Mouse (Mus musculus) neural tube, embryonic 15.5 days (tissue): ENCODE measurements around the gene Parvb. TPM values are rescaled to one million over a fixed set of nuclear protein-coding genes. Genes with fewer than 3 reads are reported as not detected.

Experiments used
- ATAC-seq: fragments of 200-750 bp; cut with Nextera tagmentation; 2 replicates; pipeline ENCODE4 v1.8.0; 2017; ENCODE audit warnings: mild to moderate bottlenecking, moderate TSS enrichment, moderate library complexity; ENCODE audit not compliant: low FRiP score
- H3K27ac ChIP-seq: fragments of 300-500 bp; sonication (generic); replicated peaks from 2 replicates; pipeline ENCODE4 v1.5.1; 2015; ENCODE audit warnings: mild to moderate bottlenecking, inconsistent platforms
- H3K27me3 ChIP-seq: fragments of 300-500 bp; sonication (generic); replicated peaks from 2 replicates; pipeline ENCODE4 v1.6.1; 2015; ENCODE audit warnings: inconsistent platforms
- H3K36me3 ChIP-seq: fragments of 300-500 bp; sonication (generic); 2 replicates; pipeline ENCODE4 v1.6.1; 2015; ENCODE audit warnings: inconsistent platforms
- H3K4me1 ChIP-seq: fragments of 300-500 bp; sonication (generic); 2 replicates; pipeline ENCODE4 v1.6.1; 2015; ENCODE audit warnings: inconsistent platforms
- H3K4me2 ChIP-seq: fragments of 300-500 bp; sonication (generic); 2 replicates; pipeline ENCODE4 v1.6.1; 2015; ENCODE audit warnings: inconsistent platforms, mild to moderate bottlenecking, moderate library complexity
- H3K4me3 ChIP-seq: fragments of 300-500 bp; sonication (generic); replicated peaks from 2 replicates; pipeline ENCODE4 v1.5.1; 2015; ENCODE audit warnings: mild to moderate bottlenecking, inconsistent platforms
- H3K9ac ChIP-seq: fragments of 300-500 bp; sonication (generic); replicated peaks from 2 replicates; pipeline ENCODE4 v1.6.1; 2015; ENCODE audit warnings: mild to moderate bottlenecking, inconsistent platforms
- H3K9me3 ChIP-seq: fragments of 300-500 bp; sonication (generic); replicated peaks from 2 replicates; pipeline ENCODE4 v1.6.1; 2016; ENCODE audit warnings: inconsistent platforms
- WGBS: fragments of 180-500 bp; shearing (Covaris S2); methylation state at CpG from one replicate; pipeline ENCODE4 v1.1.7; 2015; ENCODE audit warnings: mixed read lengths; 5-methylcytosine and 5-hydroxymethylcytosine counted together
- polyA plus RNA-seq: library from polyadenylated mRNA; unstranded; fragments of >200 nt; fragmentation: Nextera tagmentation; extraction: Ambion mirVana; gene quantifications from 2 replicates; pipeline ENCODE4 v1.2.1, GENCODE M21; 2015

Gene Parvb
- polyA plus RNA-seq, 1 experiment from 2014 or later: 4.8 TPM

DNA sequence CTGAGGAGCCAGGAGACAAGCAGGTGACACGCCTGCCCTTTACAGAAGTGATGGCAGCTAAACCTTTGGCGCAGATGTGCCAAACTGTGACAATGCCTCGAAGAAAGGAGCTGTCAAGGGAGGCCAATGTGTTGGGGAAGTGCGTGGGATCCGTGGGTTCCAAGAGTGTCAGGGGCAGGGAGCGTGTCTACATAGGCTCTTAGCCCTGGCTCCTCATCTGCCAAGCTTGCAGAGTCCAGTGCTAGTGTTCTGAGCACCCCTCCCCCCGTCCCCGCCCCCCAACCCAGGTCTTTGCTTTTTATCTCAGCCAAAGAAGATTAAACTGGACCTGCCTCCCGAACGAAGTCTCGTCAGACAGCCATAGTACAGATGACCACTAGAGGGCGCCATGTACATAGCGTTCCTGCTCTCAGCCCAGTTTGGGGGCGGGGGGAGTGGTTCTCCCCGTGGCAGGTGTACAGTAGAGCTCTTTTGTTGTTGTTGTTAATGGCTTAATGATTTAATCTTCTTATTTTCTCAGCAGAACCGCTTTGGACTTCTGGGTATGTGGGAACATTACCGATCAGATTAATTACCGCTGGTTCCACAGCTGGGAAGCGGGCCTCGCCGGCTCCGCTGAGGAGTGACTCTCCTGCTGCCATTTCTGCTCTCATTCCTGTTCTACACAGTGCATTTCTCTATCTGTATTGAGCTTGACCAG lies 28.4 kb downstream of the Parvb start:
- Histone ChIP-seq H3K27me3 (peaks cover 15% of the 10 kb centered on the region; the same call in 1 of the 2 replicates), H3K9ac (no peak overlapping the region; the same call in 1 of the 2 replicates), H3K4me2 (peak overlapping the region; percentile 50), H3K36me3 (no peaks in the 10 kb centered on the region), H3K9me3 (no peaks in the 10 kb centered on the region), H3K4me1 (peaks cover 18% of the 10 kb centered on the region), H3K27ac (peak overlapping the region; percentile 71), H3K4me3 (peak overlapping the region; percentile 20; the same call in 1 of the 2 replicates)
- peak; percentile 85 for ATAC-seq
- WGBS: 19% methylated on average over 22 of the region's 22 CpGs

DNA sequence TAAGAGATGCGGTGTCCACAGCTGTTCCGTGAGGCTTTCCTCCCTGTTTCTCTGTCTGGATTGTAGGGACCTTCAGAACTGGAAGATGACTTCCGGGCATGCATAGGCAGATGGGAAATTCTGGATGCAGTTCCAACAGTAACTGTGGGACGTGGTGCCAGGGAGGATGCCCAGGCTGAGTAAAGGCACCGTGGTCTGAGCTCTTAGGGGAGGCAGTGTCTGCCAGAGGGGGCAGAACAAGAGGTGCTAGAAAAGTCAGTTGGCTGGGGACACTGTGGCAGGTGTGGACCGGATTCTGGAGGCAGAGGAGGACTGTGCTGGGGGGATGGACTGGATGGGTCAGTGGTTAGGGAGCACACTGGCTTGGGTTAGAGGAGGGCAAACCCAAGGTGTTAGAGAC lies 30.8 kb downstream of the Parvb start:
- H3K27me3 ChIP-seq: peaks cover 14% of the 10 kb centered on the region; the same call in 1 of the 2 replicates
- no peak overlapping the region for H3K4me3 ChIP-seq
- H3K4me2 ChIP-seq: no peak overlapping the region
- ATAC-seq: no peak
- H3K36me3 ChIP-seq: no peaks in the 10 kb centered on the region
- 80% methylated on average over 6 of the region's 6 CpGs for WGBS
- peaks cover 18% of the 10 kb centered on the region for H3K4me1 ChIP-seq
- H3K9ac ChIP-seq: no peak overlapping the region
- H3K9me3 ChIP-seq: no peaks in the 10 kb centered on the region
- H3K27ac ChIP-seq: no peak overlapping the region

DNA sequence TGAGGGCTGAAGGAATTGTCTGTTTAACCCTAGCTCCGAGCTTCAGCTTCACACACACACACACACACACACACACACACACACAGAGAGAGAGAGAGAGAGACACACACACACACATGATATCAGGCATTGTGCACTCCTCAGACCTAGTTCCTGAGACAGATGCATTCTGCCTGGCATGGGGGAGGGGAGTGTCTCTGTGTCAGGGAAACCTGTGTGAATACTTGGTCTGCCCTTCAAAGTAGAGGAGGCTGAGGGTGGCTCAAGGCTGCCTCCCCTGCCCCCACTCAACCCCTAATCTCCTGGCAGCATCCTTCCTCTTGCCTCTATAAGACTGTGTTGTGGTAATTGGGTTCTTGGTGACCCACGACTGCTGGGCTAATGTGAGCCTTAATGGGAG lies 31.7 kb downstream of the Parvb start:
- H3K4me2 ChIP-seq: no peak overlapping the region
- H3K36me3 ChIP-seq: no peaks in the 10 kb centered on the region
- peaks cover 18% of the 10 kb centered on the region for H3K4me1 ChIP-seq
- H3K27me3 ChIP-seq: peaks cover 7% of the 10 kb centered on the region; the same call in 1 of the 2 replicates
- H3K9ac ChIP-seq: no peak overlapping the region
- WGBS: 58% methylated on average over 2 of the region's 2 CpGs
- no peak overlapping the region for H3K27ac ChIP-seq
- H3K9me3 ChIP-seq: no peaks in the 10 kb centered on the region
- no peak overlapping the region for H3K4me3 ChIP-seq
- no peak for ATAC-seq

DNA sequence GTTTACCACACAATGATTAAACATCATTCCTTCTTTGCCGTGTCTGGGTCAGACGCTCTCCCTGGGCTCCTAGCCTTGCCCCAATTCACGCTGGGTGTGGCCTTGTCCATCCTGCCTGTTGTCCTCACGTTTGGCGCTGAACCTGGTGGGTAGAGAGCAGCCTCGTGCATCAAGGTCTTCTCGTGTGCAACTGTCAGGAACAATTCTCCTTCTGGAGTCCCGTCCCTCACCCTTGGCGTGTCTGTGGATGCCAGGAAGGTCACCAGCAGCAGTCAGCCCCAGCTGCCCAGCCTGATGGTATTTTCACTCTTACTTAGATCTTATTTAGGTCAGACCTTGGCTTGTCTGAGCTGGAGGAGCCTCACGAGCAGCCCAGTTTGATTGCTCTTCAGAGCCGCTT lies 33.3 kb downstream of the Parvb start:
- no peaks in the 10 kb centered on the region for H3K9me3 ChIP-seq
- H3K36me3 ChIP-seq: no peaks in the 10 kb centered on the region
- no peak for ATAC-seq
- 75% methylated on average over 11 of the region's 11 CpGs for WGBS
- H3K4me3 ChIP-seq: no peak overlapping the region
- H3K4me2 ChIP-seq: no peak overlapping the region
- H3K27me3 ChIP-seq: 0 out of 2 replicates have a peak, but pooled peaks cover 3% of the 10 kb centered on the region
- H3K4me1 ChIP-seq: peaks cover 11% of the 10 kb centered on the region
- no peak overlapping the region for H3K9ac ChIP-seq
- no peak overlapping the region for H3K27ac ChIP-seq

DNA sequence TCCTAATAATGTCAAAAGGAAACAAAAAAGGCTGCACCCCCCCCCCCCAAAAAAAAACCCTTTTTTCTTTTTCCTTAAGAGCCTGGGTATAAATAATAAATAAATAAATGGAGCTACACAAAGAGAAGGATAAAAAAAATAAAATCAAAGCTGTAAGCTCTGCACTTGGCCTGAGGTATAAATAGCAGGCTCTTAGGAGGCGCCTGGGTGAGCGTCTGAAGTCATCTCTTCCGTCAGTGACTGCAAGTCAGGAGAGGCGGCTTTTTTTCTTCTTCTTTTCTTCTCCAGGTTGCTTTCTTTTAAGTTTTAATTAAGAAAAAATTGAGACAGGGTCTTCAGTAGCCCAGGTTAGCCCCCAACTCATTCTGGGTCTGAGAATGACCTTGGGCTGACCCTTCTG lies 34.4 kb downstream of the Parvb start:
- no peak overlapping the region for H3K9ac ChIP-seq
- no peaks in the 10 kb centered on the region for H3K9me3 ChIP-seq
- 78% methylated on average over 4 of the region's 4 CpGs for WGBS
- H3K36me3 ChIP-seq: no peaks in the 10 kb centered on the region
- H3K4me3 ChIP-seq: no peak overlapping the region
- 0 out of 2 replicates have a peak, but pooled peaks cover 3% of the 10 kb centered on the region for H3K27me3 ChIP-seq
- H3K4me2 ChIP-seq: no peak overlapping the region
- H3K4me1 ChIP-seq: no peaks in the 10 kb centered on the region; the same call in 1 of the 2 replicates
- H3K27ac ChIP-seq: no peak overlapping the region
- ATAC-seq: no peak

DNA sequence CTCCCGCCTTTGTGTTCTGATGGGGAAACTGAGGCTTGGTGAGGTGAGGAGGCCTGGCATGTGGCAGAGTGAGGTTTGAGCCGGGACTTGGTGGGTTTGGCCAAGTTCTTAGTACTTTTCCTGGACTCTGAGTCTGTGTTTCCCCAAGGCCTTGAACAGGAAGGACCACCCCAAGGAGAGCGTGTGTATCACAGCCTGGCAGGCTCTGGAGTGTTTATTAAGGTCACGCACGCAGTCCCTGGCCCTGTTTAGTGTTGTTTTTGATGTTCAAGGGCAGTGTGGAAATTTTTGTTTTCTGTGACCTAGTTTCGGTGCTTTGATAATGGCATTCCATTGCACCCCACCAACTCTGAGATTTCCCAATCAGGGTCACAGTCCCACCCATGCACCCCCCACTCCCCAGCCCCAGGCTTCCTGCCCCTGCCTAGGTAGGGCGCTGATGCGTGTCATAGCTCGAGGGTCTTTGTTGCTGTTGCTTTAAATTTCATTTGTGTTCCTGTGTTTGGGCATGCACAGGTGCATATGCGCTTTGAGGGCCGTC lies 35.9 kb downstream of the Parvb start:
- Histone ChIP-seq H3K9ac (no peak overlapping the region), H3K4me2 (no peak overlapping the region), H3K27ac (no peak overlapping the region), H3K4me3 (no peak overlapping the region), H3K36me3 (no peaks in the 10 kb centered on the region), H3K4me1 (no peaks in the 10 kb centered on the region), H3K27me3 (0 out of 2 replicates have a peak, but pooled peaks cover 3% of the 10 kb centered on the region), H3K9me3 (no peaks in the 10 kb centered on the region)
- 90% methylated on average over 11 of the region's 11 CpGs for WGBS
- no peak for ATAC-seq

DNA sequence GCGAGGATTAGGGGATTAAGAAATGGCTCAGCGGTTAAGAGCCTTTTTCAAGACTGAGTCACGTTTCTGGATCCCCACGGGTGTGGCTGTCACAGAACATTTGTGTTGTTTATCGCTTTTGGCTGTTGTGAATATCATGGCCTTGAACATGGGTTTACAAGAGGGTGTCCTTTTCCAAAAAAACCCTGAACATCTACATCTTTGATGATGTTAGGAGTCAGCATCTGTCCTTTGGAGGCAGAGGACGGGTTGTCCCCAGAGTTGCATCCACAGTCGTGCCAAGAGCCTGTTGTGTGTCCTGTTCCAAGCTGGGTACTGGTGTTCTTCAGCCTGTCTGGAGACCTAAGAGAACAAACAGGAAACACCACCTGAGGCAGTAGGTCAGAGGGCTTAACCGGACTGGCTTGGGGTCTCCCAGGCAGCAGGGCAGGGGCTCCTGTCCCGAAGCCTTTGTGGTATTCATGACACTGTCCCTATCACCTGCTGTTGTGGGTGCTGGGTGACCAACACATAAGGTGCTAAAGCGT lies 37.3 kb downstream of the Parvb start:
- 0 out of 2 replicates have a peak, but pooled peaks cover 3% of the 10 kb centered on the region for H3K27me3 ChIP-seq
- WGBS: 88% methylated on average over 10 of the region's 10 CpGs
- no peak overlapping the region for H3K27ac ChIP-seq
- no peaks in the 10 kb centered on the region for H3K4me1 ChIP-seq
- H3K4me2 ChIP-seq: no peak overlapping the region
- H3K9me3 ChIP-seq: no peaks in the 10 kb centered on the region
- H3K36me3 ChIP-seq: no peaks in the 10 kb centered on the region
- no peak for ATAC-seq
- H3K9ac ChIP-seq: no peak overlapping the region
- no peak overlapping the region for H3K4me3 ChIP-seq

DNA sequence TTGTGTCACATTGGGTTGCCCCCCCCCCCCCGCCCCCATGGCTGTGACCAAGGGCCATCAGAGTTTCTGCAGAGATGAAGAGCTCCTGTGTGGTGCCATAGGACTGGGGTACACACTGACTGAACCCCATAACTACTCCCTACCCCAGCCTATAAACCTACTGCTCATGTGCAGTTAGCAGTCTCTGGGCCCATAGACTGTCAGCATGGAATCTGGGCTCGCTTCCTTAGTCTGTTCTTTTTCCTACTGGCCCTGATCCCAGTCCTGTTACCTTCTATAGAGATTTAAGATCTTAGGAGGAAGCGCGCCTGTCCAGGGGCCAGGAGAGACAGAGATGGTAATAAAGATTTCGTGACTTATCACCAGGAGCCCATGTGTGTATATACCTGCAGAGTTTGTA lies 38.2 kb downstream of the Parvb start:
- Histone ChIP-seq H3K27me3 (0 out of 2 replicates have a peak, but pooled peaks cover 3% of the 10 kb centered on the region), H3K9ac (no peak overlapping the region), H3K9me3 (no peaks in the 10 kb centered on the region), H3K4me2 (no peak overlapping the region), H3K36me3 (no peaks in the 10 kb centered on the region), H3K4me3 (no peak overlapping the region), H3K4me1 (no peaks in the 10 kb centered on the region), H3K27ac (no peak overlapping the region)
- 73% methylated on average over 5 of the region's 5 CpGs for WGBS
- no peak for ATAC-seq

DNA sequence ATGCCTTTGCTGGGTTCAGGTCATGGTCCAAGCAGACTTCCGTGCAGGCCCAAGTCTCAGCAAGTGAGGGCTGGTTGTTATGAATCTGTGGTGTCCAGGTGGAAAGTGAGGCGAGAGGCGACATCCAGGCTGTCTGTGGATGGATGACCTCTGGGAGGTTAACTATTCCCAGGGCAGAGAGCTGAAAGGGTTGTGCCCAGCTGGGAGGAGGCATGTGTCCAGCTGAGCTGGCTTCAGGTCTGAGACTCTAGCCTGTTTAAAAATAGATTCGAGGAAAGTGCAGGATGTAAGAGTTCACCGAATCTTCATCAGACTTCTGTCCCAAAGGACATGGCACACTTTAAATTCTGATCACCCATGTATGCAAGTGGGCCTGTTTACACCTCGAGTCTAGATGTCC lies 38.6 kb downstream of the Parvb start:
- Histone ChIP-seq H3K9me3 (no peaks in the 10 kb centered on the region), H3K36me3 (no peaks in the 10 kb centered on the region), H3K4me2 (no peak overlapping the region), H3K9ac (no peak overlapping the region), H3K4me3 (no peak overlapping the region), H3K27ac (no peak overlapping the region), H3K27me3 (0 out of 2 replicates have a peak, but pooled peaks cover 3% of the 10 kb centered on the region), H3K4me1 (no peaks in the 10 kb centered on the region)
- ATAC-seq: no peak
- 79% methylated on average over 6 of the region's 6 CpGs for WGBS

DNA sequence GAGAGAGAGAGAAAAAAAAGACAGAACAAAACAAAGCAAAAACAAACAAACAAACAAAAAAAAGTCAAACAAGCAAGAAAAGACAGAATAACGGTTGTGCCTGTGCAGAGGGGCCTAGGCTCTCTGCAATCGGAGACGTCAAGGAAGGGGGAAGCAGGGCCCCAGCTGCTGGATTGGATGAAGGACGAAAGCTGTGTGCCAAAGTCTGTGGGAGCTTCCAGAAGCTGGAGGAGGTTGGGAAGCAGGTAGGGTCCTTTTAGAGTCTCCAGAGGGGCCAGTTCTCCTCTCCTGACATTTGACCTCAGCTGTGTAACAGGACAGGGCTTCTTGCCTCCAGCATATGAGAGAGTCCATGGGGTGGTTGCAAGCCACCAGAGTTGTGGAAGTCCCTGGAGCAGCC lies 44.2 kb downstream of the Parvb start:
- no peaks in the 10 kb centered on the region for H3K27me3 ChIP-seq
- H3K27ac ChIP-seq: no peak overlapping the region
- 84% methylated on average over 4 of the region's 4 CpGs for WGBS
- no peak overlapping the region for H3K4me3 ChIP-seq
- no peak overlapping the region for H3K9ac ChIP-seq
- 0 out of 2 replicates have a peak, but pooled peaks cover 3% of the 10 kb centered on the region for H3K4me1 ChIP-seq
- no peak for ATAC-seq
- H3K9me3 ChIP-seq: 0 out of 2 replicates have a peak, but pooled peaks cover 5% of the 10 kb centered on the region
- H3K36me3 ChIP-seq: no peaks in the 10 kb centered on the region
- H3K4me2 ChIP-seq: no peak overlapping the region

DNA sequence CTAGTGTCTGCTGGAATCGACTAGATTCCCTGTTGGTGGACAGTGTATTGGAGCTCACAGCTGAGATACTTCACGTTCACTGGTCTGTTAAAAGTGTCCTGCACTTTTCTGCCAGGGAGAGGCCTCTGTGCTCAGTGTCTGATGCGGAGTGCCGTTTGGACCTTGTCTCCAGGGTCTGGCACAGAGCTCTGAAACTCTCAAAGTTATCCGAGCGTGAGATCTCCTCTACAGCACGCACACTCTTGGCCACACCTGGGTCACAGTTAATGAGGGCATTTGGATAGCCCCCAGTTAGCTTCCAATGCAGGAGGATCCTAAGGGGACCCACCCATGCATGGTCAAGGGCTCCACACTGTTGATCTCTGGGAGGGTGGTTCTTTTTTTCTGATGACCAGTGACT lies 46.2 kb downstream of the Parvb start:
- no peak overlapping the region for H3K27ac ChIP-seq
- H3K9me3 ChIP-seq: 0 out of 2 replicates have a peak, but pooled peaks cover 5% of the 10 kb centered on the region
- ATAC-seq: no peak
- 0 out of 2 replicates have a peak, but pooled peaks cover 3% of the 10 kb centered on the region for H3K4me1 ChIP-seq
- H3K4me3 ChIP-seq: no peak overlapping the region
- no peak overlapping the region for H3K9ac ChIP-seq
- H3K4me2 ChIP-seq: no peak overlapping the region
- no peaks in the 10 kb centered on the region for H3K36me3 ChIP-seq
- WGBS: 83% methylated on average over 7 of the region's 7 CpGs
- H3K27me3 ChIP-seq: no peaks in the 10 kb centered on the region

DNA sequence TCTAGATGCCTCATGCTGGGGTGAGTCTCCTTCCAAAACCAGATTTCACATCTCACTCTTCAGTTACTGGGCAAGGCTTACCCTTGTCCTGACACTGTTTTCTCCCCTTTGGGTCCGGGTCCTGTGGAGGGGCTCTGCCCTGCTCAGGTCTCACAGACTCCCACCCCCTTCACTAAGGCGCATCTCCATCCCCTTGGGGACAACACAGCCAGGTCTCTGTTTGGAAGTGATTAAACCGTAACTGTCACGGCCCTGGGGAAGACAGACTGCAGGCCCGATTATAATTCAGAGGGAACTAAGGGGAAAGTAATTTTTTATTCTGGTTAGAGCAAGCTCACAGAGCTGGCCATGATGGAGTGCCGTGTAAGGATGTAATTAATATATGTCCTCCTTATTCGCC lies 46.8 kb downstream of the Parvb start:
- no peak for ATAC-seq
- Histone ChIP-seq H3K4me1 (0 out of 2 replicates have a peak, but pooled peaks cover 3% of the 10 kb centered on the region), H3K27ac (no peak overlapping the region), H3K9me3 (0 out of 2 replicates have a peak, but pooled peaks cover 5% of the 10 kb centered on the region), H3K27me3 (no peaks in the 10 kb centered on the region), H3K4me3 (no peak overlapping the region), H3K36me3 (no peaks in the 10 kb centered on the region), H3K4me2 (no peak overlapping the region), H3K9ac (no peak overlapping the region)
- 44% methylated on average over 7 of the region's 7 CpGs for WGBS
